Mouse (Mus musculus) adrenal gland, postnatal 25 days (tissue): Measurements from ENCODE around the gene 2410131K14Rik. TPM values are rescaled to one million over a fixed set of nuclear protein-coding genes. Genes with fewer than 3 reads are reported as not detected.

Experiments
- DNase-seq: peaks from one replicate; pipeline ENCODE4 v3.0.0; 2021; ENCODE audit warnings: mixed read lengths
- total RNA-seq: library from RNA; stranded (reverse); gene quantifications from 2 replicates; pipeline ENCODE4 v1.2.3, GENCODE M21; 2021

2410131K14Rik gene
- total RNA-seq, 1 experiment from 2014 or later, result 6.6 TPM

- DNase-seq, result no peak
These were observed 16.2 kb downstream of the 2410131K14Rik start for GRCm38 (mm10) chr5:118261181-118261580.

GRCm38 (mm10) chr5:118262418-118262817 is 17.4 kb downstream of the 2410131K14Rik start:
- no peak for DNase-seq

GRCm38 (mm10) chr5:118264279-118264678 is 19.3 kb downstream of the 2410131K14Rik start:
- no peak for DNase-seq

GRCm38 (mm10) chr5:118265366-118265765 is 20.3 kb downstream of the 2410131K14Rik start:
- no peak for DNase-seq

GRCm38 (mm10) chr5:118266309-118266708 is 21.3 kb downstream of the 2410131K14Rik start:
- no peak for DNase-seq

GRCm38 (mm10) chr5:118268987-118269386 is 24.0 kb downstream of the 2410131K14Rik start:
- DNase-seq, result peak; percentile 85

GRCm38 (mm10) chr5:118271449-118272110 is 26.6 kb downstream of the 2410131K14Rik start:
- DNase-seq, result no peak

GRCm38 (mm10) chr5:118273446-118273845 is 28.4 kb downstream of the 2410131K14Rik start:
- DNase-seq, result no peak

GRCm38 (mm10) chr5:118274546-118274945 is 29.5 kb downstream of the 2410131K14Rik start:
- peak; percentile 31 for DNase-seq

- no peak for DNase-seq
These were observed 31.3 kb downstream of the 2410131K14Rik start for GRCm38 (mm10) chr5:118276281-118276680.

- no peak for DNase-seq
These were observed 31.7 kb downstream of the 2410131K14Rik start for GRCm38 (mm10) chr5:118276711-118277110.

- DNase-seq, result no peak
These were observed 32.9 kb downstream of the 2410131K14Rik start for GRCm38 (mm10) chr5:118277741-118278495.

GRCm38 (mm10) chr5:118291453-118291852 is 46.4 kb downstream of the 2410131K14Rik start:
- no peak for DNase-seq

GRCm38 (mm10) chr5:118292476-118292875 is 47.4 kb downstream of the 2410131K14Rik start:
- no peak for DNase-seq

- peak; percentile 92 for DNase-seq
These were observed 49.2 kb downstream of the 2410131K14Rik start for GRCm38 (mm10) chr5:118294086-118294864.

- DNase-seq, result no peak
These were observed 49.8 kb downstream of the 2410131K14Rik start for GRCm38 (mm10) chr5:118294865-118295258.

- DNase-seq, result no peak
These were observed 52.3 kb downstream of the 2410131K14Rik start for GRCm38 (mm10) chr5:118297338-118297746.

- no peak for DNase-seq
These were observed 54.8 kb downstream of the 2410131K14Rik start for GRCm38 (mm10) chr5:118299720-118300400.

GRCm38 (mm10) chr5:118302466-118303155 is 57.6 kb downstream of the 2410131K14Rik start:
- DNase-seq, result no peak

- DNase-seq, result no peak
These were observed 60.1 kb downstream of the 2410131K14Rik start for GRCm38 (mm10) chr5:118304970-118305618.

- no peak for DNase-seq
These were observed 65.4 kb downstream of the 2410131K14Rik start for GRCm38 (mm10) chr5:118310389-118310788.
